Mouse (Mus musculus): ENCODE measurements around the gene Amotl1.

Gene Amotl1

DNA sequence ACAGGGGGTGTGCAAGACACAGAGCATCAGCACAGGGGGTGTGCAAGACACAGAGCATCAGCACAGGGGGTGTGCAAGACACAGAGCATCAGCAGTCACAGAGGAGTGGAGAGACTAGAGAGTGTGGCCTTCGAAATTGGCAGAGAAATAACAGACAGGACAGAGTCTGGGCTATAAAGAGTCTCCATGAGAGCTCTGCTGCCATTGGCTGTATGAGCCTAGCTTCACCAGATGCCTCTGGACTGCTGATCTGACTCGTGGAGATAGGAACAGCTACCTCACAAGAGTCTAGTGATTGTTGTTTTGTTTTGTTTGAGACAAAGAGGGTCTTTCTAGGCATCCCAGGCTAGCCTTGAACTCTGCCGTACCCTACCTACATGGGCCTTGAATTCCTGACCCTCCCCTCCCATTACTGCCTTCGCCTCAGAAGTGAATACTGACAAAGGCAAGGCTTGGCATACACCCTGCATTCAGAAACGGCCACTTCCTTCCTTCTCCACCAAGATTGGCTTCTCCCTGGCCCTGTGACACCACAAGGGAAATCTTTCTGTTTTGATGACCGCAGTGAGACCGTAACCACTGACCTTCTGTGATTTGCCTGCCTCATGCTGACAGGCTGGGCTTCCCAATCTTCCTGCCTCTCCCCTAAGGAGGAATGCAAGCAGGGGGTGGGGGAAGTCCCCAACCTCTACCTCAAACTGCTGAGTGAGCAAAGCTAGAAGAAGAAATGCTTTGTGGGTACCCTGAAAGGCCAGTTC lies 3.4 kb downstream of the Amotl1 start:
- DNase-seq (ENCODE audit: low read depth, low spot score), result no peak

DNA sequence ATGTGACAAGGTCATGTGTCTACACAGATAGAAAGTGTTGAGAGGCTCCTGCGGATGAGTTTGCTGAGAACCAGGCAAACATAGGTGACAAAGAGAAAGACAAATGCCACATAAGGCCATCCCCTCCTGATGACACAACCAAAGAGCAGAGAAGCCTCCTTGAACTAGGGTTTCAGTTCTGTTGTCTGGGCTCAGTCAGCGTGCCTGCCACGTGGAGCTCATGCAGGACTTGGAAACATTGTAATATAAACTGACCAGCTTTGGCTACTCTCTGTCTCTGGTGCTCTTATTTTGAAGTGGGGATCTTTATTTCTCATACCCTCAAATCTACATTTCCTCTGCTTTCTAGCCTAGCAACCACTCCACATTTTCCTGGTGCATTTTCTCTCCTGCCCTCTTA lies 8.6 kb downstream of the Amotl1 start:
- no peak for DNase-seq (ENCODE audit: low read depth, low spot score)

GRCm38 (mm10) chr9:14635551-14635950 lies 9.3 kb downstream of the Amotl1 start:
- DNase-seq (ENCODE audit: low read depth, low spot score), result no peak

DNA sequence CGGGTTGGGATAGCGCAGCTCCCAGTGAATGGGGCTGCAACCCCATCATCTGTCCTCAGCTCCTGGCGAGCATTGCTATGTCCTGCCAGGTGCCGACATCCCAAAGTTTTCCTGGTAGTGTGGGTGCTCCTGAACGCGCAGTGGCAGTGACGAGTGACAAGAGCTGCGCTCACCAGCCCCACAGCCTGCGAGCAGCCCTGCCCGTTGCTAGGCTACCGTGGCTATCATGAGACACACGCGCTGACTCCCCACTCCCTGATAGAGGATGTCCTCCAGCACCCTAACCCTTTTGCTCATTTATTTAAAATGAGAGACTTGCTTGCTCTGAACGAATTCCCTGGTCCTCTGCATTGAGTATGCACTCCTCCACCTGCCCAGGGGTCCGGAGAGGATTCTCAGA lies 10.7 kb downstream of the Amotl1 start:
- DNase-seq (ENCODE audit: low read depth, low spot score), result peak; percentile 83

- no peak for DNase-seq (ENCODE audit: low read depth, low spot score)
Observed at GRCm38 (mm10) chr9:14632365-14633163, 12.3 kb downstream of the Amotl1 start.

GRCm38 (mm10) chr9:14631729-14632128 lies 13.1 kb downstream of the Amotl1 start:
- DNase-seq (ENCODE audit: low read depth, low spot score), result peak; percentile 72

DNA sequence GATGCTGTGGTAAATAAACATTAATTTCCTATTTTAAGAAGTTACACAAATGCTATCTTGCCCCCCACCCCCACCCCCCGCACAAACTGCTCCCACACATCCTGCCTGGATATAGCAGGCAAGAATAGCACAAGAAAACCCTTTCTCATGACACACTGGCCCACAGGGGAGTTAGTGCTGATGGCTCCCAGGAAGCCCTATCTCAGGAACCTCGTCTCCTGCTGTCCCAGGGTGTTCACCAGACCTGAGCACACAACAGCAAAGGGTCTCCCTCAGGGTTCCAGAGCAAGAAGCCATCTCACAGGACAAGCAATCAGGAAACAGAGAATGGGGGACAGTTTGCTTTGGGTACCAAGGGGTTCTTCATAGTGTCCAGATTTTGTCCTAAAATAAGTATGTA lies 17.3 kb downstream of the Amotl1 start:
- no peak for DNase-seq (ENCODE audit: low read depth, low spot score)

DNA sequence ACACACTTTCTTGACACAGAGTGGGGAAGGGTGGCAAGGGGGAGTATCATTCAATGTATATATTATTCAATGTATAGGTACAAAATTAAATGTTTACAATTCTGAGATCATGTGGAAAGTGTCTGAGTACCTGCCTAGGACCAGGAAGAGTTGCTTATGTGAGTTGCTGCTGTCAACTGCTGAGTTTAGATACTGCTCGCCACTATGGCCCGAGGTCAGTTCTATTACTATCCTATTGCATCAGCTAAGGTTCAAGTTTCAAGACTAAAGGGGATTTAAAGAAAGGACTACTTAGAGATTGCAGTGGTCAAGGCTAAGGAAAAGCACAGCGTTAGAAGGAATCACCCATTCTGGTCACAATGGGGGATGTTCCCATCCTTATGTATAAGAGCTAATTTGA lies 18.9 kb downstream of the Amotl1 start:
- DNase-seq (ENCODE audit: low read depth, low spot score), result no peak

DNA sequence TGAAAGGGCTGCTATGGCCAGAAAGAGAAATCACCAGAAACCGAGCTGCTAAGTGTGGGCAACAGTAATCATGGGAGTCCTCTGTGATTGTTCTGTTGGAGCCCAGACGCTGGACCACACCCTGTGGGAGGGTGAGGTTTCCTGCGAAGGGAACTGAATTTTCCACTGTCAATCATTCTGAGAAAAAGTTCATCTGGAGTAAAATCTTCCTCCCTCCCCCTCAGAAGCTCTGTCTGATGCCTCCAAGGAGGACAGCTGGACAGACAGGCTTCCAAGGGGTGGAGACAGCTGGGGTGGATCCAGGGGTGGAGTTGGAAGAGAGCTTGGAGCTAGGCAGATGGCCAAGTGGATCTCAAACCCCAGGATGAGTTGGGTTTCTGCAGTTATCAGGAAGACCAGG lies 19.8 kb downstream of the Amotl1 start:
- peak; percentile 37 for DNase-seq (ENCODE audit: low read depth, low spot score)

- DNase-seq (ENCODE audit: low read depth, low spot score), result no peak
Observed at GRCm38 (mm10) chr9:14623928-14624327, 20.9 kb downstream of the Amotl1 start.

DNA sequence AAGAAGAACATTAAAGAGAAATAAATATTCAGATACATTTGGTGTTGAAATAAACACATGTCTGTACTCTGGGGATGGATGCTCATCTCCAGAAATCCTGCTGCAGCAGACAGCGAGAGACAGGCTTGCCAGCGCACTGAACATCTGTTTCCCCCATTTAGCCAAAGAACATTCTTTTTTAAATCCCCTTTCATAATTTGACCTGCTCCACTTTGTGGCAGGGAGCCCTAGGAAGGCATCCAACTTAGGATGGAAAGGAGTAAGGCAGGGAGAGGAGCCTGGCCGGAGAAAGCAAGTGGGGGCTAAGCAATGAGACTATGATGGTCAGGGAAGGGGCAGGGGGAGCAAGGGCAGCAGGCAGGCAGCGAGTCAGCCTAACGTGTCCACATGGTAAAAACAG lies 21.6 kb downstream of the Amotl1 start:
- no peak for DNase-seq (ENCODE audit: low read depth, low spot score)

GRCm38 (mm10) chr9:14622848-14623247 lies 22.0 kb downstream of the Amotl1 start:
- no peak for DNase-seq (ENCODE audit: low read depth, low spot score)

DNA sequence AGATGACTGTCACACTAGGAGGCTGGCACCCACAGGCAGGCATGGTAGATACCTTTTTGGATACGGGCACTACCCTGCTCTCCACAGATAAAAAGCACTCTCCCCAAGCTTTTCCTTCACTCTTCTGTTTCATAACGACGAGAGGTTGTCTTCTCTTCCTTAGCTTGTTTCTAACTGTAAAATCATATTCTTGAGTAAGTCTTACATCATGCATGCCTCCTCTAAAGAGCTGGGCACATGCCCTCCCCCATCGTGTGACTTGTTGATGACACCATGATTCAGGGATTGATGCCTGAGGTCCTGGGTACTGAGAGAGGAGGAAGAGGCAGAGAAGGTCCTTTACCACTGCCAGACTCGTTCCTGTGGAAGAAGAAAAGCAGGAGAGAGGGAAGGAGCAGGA lies 24.7 kb downstream of the Amotl1 start:
- DNase-seq (ENCODE audit: low read depth, low spot score), result no peak

GRCm38 (mm10) chr9:14614931-14615880 lies 29.6 kb downstream of the Amotl1 start:
- DNase-seq (ENCODE audit: low read depth, low spot score), result no peak

DNA sequence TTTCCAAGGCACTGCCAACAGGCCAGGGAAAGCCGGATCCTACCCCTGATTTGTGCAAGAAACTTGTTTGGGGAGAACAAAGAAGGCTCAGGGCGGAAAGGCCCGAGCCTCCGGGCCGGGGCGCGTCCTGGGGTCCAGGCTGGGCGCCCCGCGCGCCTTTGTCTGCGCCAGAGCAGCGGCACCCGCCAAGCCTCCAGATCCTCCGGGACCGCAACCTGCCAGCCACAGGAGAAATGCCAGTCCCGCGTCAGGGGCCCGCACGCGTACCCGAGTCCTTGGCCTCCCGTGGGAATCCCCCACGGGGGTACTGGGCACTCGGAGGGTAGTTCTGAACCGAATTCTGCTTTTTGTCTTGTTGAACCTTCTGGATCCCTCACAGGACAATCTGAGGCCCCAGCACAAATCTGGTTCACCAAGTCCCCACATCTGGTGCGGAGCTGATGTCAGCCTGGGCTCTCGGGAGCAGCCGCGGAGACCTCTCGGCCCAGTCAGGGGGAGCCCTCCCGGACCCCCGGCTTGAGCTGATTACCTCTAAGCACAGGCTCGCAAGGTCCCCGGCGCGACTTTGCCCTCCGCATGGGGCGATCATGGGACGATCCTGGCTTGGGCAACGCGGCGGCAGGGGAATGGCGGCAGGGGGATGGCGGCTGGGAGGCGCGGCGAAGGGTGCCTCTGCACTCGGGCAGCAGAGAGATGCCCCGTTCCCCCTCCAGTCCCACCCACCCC lies 30.5 kb downstream of the Amotl1 start:
- no peak for DNase-seq (ENCODE audit: low read depth, low spot score)

GRCm38 (mm10) chr9:14613308-14614204 lies 31.3 kb downstream of the Amotl1 start:
- no peak for DNase-seq (ENCODE audit: low read depth, low spot score)

DNA sequence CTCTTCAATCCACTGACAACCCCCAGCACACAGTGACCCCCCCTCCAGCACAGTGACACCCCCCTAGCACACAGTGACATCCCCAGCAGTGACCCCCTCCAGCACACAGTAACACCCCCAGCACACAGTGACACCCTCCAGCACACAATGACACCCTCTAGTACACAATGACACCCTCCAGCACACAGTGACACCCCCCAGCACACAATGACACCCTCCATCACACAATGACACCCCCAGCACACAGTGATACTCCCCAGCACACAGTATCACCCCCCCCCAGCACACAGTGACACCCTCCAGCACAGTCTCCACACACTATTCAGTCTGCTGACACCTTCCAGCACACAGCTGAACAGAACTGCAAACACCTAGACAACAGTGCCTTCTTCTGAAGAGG lies 32.3 kb downstream of the Amotl1 start:
- DNase-seq (ENCODE audit: low read depth, low spot score), result peak; percentile 20

- DNase-seq (ENCODE audit: low read depth, low spot score), result no peak
Observed at GRCm38 (mm10) chr9:14608521-14608920, 36.3 kb downstream of the Amotl1 start.

- peak; percentile 60 for DNase-seq (ENCODE audit: low read depth, low spot score)
Observed at GRCm38 (mm10) chr9:14607464-14607863, 37.4 kb downstream of the Amotl1 start.

DNA sequence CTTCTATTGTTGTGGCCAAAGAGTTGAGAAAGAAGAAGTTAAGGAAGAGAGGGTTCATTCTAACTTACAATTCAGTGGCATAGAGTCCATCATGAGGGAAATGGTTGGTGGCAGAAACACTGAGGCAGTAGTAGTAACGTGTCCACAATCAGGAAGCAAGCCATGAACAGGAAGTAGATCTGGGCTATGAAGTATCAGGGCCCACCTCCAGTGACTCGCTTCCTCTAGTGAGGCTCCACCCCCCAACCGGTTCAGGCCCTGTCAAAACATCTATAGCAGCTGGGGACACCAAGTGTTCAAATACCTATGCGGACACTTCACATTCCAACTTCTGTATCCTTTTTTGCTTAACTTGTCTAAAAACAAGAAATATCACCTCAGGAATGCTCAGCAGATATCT lies 38.9 kb downstream of the Amotl1 start:
- no peak for DNase-seq (ENCODE audit: low read depth, low spot score)

All from brain, adult 2 months (tissue).